Mouse (Mus musculus) layer of hippocampus, postnatal 36 days (tissue): ENCODE measurements around the gene Slc4a3. TPM values are rescaled to one million over a fixed set of nuclear protein-coding genes. Genes with fewer than 3 reads are reported as not detected.

Source experiments
- DNase-seq, 2 experiments: peaks; one replicate each; pipeline ENCODE4 v3.0.0; 2022
- total RNA-seq, 2 experiments: library from RNA; stranded (reverse); gene quantifications; 2 replicates each; pipeline ENCODE4 v1.2.3; 2021

The Slc4a3 gene
- total RNA-seq = 100 to 1,000 TPM; 104 to 109 TPM

- peak; percentile 56 to 68 for DNase-seq
These were observed at the start of gene Slc4a3 for GRCm38 (mm10) chr1:75545965-75546956. TSS of gene Slc4a3 (plus strand) at chr1:75546266.

DNA sequence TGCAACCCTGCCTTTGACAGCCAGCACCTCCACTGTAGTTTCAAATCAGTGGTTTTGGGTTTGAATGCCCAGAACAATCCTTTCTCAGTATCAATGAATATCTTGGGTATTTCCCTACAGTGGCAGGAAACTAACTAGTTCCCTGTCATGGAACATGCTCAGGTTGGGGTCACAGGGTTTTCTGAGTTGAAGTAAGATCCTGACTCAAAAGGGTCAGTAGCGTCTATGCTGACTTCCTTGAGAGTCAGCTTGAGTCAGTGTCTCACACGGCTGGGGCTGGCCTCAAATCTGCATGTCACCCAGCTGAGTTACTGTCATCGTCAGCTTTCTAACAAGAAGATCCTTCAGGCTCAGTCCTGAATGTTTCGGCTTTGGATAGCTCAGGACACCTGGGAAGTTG, 47.2 kb upstream of the Slc4a3 start:
- no peak for DNase-seq

- no peak for DNase-seq
These were observed 46.6 kb upstream of the Slc4a3 start for GRCm38 (mm10) chr1:75499441-75499840.

DNA sequence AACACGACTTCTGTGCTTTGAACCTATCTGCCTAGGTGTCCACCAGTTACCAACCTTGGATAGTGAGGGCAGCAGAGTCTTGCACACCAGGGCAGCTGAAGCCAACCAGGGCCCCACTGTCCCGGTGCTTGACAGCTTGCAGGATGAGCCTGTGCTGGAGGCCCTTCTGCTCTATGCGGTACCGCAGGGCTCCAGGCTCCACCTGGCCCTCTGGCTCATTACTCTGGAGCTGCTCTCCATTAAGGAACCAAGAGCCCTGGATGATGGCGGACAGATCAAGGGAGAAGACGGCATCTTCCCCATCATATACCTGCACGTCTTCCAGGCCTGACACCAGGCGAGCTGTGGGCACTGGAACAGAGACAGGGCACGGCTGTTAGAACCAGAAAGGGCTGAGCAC, 44.2 kb upstream of the Slc4a3 start:
- DNase-seq = no peak

DNA sequence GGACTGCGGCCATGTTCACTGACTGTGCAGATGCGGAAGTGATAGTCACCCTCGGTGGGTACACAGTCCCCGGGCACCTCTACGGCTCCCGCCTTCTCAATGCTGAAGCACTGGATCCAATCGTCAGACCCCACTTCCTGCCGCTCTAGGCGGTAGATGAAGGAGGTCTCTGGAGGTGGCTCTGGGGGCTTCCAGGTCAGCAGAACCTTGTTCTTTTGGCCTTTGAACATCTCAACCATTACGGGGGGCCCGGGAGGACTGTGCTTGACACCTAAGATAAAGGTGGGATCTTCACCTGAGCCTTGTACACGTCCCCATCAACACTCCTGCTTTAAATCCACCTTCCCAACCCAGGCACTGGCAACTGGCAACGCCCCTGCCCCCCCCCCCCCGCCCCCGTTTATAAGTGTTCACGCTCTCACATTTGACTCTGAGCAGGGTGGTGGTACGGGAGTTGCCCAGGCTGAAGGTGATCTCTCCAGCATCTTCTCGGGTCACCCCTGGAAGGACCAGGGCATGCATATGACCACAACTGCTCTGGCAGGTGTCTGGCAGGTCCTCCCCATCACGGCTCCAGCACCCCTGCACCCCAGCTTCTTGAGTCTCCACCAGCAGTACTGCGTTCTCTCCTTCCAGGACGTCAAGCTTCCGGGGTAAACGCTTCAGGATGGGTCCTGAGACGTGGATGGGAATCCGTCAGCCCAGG, 43.0 kb upstream of the Slc4a3 start:
- no peak for DNase-seq

DNA sequence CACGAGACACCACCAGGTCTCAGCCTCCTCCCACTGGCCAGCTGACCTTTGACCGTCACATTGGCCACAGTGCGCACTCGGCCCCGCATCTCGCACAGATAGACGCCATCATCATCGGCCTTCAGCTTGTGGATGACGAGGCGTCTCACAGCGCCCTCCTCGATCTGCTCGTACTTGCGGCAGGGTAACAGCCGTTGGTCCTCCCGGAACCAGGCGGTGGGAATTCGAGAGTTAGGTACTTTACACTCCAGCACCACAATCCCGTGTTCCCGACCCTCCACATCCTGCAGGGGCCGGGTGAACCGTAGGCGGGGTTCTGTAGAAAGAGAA, 42.5 kb upstream of the Slc4a3 start:
- DNase-seq = no peak

DNA sequence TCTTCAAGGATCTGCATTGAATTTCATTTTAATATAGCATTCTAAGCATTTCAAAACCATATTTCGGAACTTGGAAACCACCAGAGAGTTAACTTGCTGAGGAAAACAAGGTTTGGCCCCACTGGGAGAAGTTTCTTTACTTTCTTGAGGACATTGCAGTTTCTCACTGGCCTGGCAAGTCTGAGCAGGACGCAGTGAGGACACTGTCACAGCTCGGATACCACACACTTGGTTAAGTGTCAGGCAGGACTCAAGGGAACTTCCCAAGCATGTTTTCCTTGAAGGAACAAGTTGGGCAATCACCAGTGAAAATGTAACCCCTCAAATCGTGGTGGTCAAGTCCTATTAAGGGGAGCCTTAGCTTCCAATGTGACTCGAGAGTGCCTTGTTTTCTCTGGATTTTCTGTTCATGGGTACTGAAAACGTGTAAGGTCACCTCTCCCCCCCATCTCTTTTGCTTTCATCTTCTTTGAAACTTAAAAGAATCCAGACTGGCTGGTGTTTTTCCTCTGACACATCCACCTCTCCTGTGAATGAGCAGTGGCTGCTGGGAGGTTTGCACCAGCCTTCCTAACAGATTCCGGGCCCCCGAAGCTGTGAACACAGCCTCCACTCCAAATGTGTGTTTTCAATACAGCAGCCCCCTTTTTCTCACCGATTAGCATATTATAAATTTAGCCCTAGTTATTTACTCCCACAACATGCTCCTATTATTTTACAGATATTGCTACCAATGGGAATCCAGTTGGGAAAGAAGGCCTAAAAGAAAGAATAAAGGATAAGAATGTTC, 41.6 kb upstream of the Slc4a3 start:
- DNase-seq = peak; percentile 42 to 69

- DNase-seq = peak; percentile 72 to 74
These were observed 40.7 kb upstream of the Slc4a3 start for GRCm38 (mm10) chr1:75505159-75505955.

DNA sequence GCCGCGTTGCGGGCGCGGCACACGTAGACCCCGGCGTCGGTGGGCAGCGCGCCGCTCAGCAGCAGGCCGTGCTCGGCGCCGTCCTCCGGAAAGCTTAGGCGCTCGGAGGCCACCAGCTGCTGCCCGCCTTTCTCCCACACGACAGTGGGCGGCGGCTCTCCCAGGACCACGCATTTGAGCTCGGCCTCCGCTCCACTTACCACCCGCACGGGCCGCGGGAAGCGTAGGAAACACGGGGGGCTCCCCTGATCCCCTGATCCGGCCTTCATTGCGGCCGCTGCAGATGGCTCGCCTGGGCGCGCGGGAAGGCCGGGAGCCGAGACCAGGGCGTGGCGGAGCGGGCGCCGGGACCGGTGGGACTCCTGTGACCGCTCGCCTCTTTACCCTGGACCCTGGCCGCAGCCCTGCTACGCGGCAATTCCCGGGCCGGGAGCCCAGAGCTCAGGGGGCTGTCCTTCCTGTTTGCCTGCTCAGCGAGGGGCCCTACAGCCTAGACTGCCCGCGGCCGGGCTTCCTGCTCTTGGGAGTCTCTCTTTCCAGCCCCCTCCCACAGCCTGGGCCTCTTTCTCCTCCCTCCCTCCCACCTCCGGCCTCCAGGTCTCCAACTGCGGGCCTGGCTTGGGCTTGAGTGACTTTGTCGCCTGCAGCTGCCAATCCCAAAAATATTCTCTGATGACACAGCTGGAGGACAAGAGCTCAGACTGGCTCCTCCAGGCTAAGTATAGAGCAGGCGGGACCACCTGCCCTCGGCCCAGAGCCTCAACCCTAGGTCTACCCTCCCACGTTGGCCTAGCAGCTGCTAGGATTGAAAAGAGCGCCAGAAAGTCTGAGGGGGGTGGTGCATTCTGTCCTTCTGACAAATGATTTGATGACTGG, 39.9 kb upstream of the Slc4a3 start, which contains the start of gene Obsl1:
Gene Obsl1, minus strand, starts transcription at position 497 of the 876 bp plus-strand sequence.
- DNase-seq = peak in 1 of 2 experiments; percentile 27

DNA sequence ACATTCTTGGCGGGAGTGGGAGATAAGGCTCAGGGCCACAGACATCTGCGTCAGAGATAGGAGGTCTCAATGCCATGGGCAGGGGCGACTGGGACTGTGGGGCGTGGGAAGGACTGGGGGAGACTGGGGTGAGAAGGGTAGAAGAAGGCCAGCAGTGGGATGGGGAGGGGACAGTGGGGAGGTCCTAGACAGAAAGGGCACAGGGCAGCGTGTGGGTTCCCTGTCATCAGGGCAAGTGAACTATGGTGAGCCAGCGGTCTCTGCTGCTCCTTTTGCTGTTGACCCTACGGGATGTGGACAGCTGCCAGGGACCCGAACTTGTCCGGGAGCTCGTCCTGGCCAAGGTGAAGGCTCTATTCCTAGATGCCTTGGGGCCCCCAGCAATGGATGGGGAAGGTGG, 39.1 kb upstream of the Slc4a3 start, which contains the start of gene Inha:
Gene Inha, plus strand, starts transcription at position 72 of the 400 bp plus-strand sequence.
- DNase-seq = no peak

- DNase-seq = no peak
These were observed 36.5 kb upstream of the Slc4a3 start for GRCm38 (mm10) chr1:75509586-75509985.

DNA sequence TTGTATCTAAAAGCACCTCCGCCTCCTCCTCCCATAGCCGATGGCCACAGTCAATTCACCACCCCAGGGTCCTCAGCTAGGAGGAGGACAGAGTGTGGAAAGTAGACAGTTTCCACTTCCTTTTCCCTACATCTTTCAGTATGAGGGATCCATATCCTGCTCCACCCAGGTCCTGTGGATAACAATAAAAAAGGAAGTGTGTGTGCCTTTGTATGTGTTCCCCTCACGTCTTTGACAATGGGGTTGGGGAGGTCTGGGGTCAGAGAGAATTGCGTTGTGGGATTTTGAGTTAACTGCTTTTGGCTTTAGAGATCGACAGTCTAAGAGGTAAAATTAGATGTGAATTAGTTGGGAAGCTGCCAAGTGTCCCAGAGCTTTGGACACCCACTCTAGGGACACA, 35.9 kb upstream of the Slc4a3 start:
- DNase-seq = no peak

DNA sequence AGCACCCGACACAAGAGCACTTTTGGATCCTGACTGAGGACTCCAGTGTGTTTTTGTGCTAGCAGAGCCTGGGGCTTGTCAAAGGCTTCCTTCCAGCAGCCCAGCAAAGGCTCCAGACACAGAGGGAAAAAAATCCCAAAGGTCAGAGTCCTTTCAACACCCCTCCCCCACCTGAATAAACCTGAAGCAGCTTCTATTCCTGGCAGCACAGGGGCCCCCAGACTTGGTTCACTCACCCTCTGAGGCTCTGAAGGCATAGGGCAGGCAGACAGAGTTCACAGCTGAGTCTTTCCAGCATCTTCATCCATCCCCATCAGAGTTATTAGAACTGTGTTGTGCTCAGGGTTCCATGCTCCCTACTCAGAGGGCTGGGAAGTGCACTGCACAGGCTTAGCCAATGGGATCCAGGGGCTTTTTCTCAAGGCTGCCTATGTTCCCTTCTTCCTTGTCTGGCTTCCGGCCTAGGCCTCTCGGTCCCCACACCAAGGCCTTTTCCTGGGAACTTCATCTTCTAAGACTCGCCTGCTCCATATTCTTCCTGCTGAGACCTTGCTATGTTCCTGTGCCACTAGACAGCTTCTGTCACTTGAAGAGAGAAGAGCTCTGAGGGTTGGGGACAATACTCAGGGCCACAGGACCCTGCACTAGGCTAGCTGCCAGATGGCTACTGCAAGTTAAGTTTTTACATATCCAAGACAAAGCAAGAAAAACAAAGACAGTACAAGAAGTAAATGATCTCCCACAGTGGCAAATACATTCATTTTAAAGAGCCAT, 34.4 kb upstream of the Slc4a3 start:
- no peak for DNase-seq

DNA sequence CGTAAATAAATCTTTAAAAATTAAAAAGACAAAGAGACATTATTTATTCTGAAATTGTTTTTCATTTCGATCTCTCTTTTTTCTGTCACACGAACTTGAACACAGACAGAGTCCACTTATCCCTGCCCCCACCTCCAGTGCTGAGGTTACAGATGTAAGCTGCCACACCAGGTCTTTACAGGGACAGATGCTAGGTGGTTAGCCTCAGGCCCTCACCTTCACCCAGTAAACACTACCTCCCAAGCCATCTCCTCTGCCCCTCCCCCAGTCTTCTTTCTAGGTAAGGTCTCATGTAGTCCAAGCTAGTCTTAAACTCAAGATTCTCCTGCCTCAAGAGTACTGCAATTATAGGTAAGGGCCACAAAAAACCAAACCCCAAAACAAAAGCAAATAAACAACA, 33.5 kb upstream of the Slc4a3 start:
- DNase-seq = no peak

- no peak for DNase-seq
These were observed 29.2 kb upstream of the Slc4a3 start for GRCm38 (mm10) chr1:75516703-75517380.

DNA sequence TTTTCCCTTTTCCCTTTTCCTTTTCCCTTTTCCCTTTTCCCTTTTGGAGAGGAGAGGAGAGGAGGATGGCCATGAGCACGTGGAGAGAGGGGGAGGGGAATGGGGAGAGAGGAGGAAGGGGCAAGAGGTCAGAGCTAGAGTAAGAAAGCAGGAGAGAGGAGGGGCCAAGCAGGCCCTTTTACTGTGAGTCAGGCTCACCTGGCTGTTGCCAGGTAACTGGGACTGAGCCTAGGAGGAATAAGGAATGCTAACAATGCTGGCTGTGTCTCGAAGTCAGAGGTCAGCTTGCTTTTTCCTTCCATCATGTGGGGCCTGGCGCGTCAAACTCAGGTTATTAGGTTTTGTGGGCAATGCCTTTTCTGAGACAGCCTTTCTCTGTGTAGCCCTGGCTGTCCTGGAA, 28.1 kb upstream of the Slc4a3 start:
- DNase-seq = no peak

DNA sequence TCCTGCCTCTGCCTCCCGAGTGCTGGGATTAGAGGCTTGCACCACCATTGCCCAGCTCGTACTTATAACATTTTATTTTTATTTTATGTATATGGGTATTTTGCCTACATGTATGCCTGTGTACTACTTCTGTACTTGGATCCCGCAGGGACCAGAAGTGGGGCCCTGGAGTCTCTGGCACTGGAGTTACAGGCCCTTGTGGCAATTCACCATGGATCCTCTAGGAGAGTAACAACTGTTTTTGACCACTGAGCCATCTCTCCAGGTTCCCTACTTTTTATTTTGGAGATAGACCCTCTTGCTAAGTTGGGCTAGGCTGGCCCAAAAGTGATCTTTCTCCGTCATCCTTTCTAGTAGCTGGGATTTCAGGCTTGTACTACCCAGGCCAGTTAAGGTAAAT, 27.6 kb upstream of the Slc4a3 start:
- DNase-seq = no peak

DNA sequence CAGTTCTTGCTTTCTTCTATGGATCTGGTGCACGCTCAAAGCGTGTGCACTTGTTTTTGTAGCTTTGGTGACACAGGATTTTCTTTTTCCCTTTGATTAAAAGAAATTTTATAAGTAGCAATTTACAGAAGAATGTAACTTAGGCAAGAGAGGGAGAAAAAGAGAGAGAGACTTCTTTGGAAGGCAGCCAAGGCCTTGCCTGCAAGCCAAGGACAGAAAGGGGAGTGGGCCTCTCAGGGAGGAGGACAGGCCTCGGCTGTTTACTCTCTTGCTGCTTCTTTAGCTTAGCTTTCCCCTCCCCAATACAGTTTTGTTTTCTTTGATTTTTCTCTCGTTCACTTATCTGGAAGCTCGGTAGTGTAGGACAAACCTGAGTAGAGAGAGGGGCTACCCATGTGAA, 26.5 kb upstream of the Slc4a3 start:
- no peak for DNase-seq

GRCm38 (mm10) chr1:75521321-75522031, 24.6 kb upstream of the Slc4a3 start, which contains the start of gene Stk11ip:
TSS of gene Stk11ip (plus strand) at chr1:75521529.
- DNase-seq = peak; percentile 91 to 93
